Mouse (Mus musculus): Measurements from ENCODE around the gene Prune1.
"Not testable (repeated sequence)": the region's sequence is repeated elsewhere in the genome, so short reads cannot be mapped to it uniquely, and the experiment has no call there.

The Prune1 gene

DNA sequence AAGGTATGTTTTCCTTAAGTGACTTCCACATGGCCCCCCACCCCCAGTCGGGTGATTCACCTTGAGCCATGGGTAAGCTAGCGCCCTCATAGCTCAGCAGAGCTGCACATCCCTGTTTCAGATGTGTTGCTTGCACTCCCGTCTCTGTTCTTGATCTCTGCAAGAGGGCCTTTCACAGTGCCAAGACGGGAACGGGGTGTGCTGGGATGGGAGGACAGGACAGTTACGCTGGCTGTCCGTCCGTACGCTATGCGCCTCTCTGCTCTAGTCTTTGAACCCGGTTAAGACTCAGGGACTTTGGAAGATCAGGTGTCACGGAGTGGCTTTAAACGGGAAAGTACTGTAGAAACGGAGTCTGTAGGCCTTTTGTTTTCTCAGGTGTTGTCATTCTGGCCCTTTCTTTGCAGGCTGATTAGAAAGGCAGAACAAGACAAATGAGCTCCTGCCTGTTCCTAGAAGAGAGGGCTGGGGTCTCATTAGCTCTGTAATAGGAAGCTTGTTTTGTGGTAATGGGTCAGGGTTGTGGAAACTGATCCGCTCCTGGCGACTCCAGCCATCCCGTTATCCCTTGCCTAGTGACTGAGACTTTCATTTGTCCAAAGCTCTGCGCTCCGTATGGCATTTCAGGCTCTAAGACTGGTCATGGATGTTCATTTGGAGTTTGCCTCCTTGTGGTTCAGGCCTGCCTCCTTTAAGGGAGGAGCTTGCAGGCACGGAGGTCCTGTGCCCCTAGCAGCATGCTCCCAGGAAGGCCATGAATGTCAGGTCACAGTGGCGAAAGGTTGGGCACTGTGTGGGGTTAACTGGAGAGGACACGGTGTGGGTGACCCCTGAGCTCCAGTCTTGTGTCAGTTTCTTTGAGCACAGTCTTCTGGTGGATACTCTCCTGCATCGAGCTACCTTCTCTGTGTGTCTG is 46.2 kb downstream of the Prune1 start:
- DNase-seq = no peak

DNA sequence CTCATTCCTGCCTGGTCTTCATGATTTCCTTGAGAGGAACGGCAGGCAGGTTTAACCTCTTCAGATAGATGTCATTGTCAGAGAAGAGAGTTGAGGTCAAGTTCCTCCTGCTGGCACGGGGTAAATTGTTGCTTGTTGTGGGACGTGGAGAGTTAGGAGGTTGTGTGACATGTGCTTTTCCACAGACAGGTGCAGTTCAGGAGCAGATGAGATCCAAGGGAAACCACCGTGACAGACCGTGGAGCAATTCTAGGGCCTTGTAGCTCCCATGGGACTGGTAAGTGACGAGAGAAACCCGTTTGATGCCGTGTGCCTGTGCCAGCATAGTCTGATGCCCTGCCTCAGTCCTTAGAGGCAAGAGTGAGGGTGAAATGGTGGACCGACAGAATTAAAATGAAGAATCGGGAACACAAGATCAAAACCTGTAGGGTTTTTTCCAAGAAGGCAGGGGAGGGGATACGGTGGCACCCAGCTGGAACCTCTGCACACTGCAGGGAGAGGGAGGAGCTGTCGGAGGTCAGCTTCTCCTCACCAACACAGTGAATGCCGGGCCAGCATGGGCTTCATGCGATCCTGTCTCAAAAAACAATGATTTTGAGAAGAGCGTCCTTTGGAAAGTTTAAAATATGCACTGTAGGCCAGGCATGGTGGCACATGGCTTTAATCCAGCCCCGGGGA is 48.4 kb downstream of the Prune1 start:
- no peak for DNase-seq

DNA sequence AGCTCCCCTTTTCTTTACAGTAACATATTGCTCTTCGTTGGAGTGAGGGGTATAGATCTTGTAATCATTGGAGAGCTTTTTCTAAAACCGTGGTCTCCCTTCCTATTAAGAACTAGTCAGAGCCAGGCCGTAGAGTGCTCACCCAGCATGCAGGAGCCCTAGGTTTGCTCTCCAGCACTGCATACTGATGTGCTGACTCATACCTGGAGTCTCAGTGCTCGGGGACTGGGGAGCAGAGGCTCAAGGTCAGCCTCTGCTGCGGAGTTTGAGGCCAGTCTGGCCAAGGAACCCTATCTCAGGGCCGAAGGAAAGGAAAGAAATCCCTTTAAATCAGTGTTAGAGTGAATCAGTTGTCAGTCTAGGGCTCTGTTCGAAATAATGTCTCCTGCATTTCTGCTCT is 49.1 kb downstream of the Prune1 start:
- no peak for DNase-seq

DNA sequence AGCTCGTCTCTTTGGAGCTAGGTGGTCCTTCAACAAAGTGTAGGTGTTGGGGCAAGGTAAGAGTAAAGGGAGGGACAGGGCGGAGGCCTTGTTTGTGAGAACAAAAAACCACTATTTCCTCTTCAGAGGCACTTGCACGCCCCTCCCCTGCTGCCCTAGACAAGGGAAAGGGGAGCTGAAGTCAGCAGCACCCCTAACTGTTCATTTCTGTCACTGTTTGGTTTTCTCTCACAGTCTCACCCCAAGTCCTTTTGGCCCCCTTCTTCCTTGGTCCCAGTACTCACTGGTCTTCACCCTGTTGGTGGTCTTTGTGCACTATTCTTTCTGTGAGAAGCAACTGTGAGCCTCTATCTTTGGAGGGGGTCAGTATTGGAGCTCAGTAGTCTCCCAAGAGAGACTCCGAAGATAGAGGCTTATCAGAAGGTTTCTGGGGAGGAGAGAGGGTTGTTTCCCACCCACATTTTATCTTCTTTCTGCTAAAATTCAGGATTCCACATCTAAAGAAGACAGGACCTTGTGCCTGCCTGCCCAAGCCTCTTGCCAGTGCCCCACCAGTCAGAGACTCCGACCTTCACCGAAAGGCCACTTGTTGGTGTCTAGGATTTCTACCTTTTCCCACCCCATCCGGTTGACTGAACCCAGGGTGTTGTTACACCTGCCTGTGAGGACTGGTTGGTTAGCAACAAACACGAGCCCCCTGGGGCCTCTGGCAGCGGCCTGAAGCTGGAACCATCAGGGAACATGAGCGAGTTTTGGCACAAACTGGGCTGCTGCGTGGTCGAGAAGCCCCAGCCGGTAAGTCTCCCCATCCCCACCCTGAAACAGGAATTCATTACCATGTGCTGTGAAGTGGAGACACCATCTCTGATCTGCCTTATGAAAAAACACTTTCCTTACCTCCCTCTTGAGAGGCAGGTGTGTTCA is 50.3 kb downstream of the Prune1 start, which contains the start of gene Mllt11:
TSS of gene Mllt11 (minus strand) at position 874 of the 924 bp plus-strand sequence.
- no peak for DNase-seq

DNA sequence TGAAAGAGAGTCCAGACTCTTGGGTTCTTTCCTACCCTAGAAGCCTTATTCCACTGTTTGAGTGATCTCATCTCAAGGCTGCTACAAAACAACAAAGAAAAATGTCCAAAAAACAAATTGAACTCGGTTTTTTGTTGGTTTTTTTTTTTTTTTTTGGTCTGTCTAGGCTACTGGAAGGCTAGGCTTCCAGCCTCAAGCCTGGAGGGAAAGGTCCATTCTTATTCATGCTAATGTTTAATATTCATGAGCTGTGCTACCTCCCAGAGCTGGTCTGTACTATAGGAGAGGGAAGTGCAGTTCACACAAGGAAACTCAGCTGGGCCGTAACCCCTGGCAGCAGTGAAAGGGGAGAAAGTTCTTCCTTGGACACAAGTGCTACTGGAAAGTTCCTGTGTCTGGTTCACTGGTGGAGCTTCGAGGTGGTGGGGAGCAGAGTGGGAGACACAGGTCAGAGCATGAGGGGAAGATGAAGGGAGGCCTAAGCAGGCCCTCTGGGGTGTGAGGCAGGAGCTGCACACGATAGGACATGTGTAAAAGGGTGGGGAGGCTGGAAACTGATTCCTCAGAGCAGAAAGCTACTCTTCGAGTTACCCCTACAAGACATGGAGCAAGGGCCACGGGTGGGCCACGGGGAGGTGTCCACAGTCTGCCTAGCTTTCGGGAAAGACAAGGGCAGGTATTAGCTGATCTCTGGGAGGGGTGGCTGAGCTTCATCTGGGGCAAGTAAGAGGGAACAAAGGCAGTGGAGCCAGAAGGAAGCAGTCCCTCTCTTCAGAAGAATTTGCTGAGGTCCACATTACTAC is 51.2 kb downstream of the Prune1 start:
- DNase-seq = no peak

DNA sequence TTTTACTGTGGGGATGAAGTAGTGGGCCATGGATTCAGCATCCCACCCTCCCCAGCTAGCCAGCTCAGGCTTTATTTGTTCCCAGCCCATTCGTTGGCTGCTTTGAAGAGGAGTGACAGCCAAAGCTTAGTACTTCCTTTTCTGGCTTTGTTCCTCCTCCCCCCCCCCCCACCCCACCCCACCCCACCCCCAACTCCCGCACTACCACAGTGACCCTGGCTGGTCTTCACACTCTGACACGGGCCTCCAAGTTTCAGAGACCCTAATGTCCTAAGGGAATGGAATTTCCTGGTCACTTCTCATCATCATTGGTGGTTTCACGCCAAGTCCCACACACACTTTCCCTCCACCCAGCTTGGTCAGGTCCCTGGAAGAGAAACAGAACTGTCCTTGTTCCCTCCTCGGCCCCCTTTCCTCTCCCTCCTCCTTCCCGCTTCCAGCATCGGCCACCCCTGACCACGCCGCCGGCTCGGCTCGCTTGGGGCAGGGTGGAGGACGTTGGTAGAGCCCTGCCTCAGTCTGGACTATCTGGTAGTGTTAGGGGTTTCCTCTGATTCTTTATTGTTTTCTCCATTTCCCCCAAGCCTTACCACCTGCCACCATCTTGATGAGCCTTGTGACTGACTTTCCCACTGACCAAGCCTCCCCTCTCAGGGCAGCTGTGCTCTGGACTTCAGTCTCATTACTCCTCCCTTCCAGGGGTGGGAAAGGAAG is 51.9 kb downstream of the Prune1 start:
- peak; percentile 45 for DNase-seq

DNA sequence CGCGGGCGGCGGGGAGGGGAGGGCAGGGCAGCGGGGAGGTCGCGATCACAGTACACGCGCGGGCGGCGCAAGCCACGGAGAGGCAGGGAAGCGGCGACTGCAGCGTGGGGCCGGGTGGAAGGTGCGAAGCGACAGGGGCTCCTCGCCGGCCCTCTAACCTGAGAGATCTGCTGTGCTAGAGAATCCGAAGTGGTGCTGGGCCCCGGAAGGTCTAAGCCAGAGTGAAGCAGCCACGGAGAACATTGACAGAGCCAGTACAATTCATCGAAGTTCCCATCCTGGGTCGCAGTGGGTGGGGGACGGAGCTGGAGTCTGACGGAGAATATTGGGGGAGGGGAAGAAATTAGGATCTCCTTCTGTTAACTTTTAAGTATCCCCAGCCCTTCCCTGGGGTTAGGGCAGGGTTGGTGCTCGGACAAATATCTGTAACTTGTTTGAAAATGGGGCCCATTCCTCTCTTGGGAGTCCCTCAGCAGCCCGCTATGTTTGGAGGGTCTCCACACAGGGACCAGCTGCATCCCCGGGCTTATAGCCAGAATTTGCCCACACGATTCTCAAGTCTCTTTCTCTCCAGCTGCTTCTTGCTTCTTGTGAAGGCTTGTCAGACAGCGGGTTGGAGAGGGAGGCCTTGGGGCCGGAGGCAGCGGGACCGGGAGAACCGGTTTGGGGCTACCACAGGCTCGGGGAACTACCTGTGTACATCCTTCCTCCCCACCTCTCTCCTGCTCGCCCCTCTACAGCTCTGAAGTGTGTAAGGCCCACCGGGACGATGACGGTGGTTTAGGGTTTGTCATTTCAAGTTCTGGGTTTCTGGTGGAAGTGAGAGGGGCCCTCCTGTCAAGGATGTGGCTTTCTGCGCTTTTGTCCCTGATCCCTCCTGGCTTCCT is 52.7 kb downstream of the Prune1 start:
- no peak for DNase-seq

DNA sequence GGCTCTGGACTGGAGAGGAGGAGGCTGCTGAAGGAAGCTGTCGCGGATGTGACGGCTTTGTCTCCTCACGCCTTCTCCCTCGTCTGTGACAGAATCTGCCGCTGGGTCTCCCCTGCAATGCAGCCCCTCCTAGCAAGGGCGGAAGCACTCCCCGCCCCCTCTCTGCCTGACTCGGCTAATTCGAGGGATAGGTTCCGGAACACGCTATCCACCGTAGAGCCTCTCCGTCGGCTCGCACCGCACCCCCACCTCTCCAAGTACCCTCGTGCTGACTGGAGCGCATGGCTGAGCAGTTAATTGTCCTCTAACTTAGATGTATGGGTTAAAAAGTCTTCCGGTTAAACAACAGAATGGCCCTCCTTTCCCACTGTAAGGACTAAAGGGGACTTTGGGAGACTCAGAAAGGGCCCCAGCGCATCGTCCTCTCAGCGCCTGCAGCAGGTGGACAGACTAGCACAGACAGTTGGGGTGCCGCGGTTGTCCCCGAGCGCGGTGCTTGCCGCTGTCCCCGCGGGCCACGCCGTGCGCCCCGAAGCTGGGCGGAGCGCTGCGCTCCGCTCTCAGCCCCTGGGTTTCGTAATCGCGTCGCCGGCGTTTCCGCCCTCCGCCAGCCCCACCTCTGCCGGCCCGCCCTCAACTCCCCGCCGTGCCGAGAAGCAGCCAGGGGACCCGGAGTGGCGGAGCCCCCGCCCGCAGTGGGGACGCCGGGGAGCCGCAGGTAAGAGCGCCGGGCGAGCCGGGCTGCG is 53.6 kb downstream of the Prune1 start, which contains the start of gene Cdc42se1:
TSS of gene Cdc42se1 (plus strand) at position 585 of the 746 bp plus-strand sequence.
- DNase-seq = peak; percentile 82

DNA sequence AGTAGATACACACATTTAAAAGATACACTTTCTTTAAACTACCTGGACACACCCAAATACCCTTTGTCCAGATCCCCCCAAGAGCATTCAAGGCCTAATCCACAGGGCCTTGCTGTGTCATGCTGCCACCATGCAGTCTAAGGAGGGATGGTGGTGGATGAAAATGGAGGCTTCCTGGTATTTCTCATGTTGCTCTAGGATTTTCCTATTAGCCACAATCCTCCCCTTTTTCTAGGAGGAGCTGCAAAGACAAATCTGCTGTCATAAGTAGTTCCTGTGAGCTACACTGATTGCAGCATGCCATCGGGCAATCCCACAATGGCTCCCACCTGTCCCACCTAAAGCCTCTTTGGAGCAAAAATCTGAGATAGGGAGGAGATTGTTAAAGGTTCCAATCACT is 54.7 kb downstream of the Prune1 start:
- DNase-seq = no peak

DNA sequence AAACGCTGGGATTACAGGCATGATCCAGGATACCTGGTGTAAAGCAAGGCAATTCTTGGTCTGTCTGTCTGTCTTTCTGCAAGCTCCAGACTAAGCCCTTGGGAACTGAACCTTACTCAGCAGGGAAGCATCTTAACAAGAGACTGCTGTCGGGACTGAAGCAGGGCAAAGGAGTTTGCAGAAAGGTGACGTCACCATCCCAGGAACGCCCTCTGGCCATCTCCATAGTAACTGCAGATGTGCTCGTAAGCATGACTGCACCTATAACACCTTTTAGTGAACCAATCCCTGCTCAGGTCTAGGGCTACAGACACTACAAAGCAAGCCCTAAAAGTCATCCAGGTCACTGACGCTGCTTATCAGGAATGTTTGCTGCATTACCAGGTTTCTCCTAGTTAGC is 57.6 kb downstream of the Prune1 start:
- no peak for DNase-seq

DNA sequence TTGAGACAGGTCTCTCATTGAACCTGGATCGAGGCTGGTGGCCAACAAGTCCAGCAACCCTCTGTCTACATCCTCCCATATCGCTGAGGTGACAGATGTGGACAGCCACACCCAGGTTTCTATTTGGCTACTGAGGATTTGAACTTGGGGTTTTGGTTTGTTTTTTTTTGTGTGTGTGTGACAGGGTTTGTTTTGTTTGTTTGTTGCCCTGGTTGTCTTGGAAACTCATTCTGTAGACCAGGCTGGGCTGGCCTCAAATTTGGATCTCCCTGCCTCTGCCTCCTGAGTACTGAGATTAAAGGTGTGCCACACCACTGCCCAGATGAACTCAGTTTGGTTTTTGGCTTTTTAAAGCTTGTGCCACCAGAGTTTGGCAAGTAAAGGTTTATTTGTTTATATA is 58.8 kb downstream of the Prune1 start:
- no peak for DNase-seq

DNA sequence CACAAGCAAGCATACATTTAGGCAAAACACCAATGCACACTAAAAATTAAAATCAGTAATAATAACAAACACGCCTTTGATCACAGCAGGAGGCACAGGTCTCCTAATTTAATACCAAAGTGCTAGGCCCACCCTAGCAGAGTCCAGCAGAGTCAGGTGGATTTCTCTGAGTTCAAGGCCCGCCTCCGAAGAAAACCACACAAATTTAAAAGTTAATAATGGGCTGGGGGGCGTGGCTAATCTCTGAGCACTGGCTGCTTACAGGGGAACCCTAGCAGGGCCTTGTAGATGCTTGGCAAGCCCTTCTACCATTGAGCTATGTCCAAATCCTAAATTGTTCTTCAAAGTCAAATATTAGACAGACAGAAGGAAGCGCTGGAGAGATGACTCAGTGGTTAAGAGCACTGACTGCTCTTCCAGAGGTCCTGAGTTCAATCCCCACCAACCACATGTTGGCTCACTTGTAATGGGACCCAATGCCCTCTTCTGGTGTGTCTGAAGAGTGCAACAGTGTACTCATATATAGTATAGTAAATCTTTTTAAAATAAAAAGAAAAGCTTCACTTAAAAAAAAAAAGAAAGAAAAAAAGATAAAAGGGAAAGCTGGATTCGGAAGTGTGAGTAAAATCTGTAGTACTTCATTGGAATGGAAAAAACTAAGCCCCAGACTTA is 63.3 kb downstream of the Prune1 start:
- DNase-seq = no peak

DNA sequence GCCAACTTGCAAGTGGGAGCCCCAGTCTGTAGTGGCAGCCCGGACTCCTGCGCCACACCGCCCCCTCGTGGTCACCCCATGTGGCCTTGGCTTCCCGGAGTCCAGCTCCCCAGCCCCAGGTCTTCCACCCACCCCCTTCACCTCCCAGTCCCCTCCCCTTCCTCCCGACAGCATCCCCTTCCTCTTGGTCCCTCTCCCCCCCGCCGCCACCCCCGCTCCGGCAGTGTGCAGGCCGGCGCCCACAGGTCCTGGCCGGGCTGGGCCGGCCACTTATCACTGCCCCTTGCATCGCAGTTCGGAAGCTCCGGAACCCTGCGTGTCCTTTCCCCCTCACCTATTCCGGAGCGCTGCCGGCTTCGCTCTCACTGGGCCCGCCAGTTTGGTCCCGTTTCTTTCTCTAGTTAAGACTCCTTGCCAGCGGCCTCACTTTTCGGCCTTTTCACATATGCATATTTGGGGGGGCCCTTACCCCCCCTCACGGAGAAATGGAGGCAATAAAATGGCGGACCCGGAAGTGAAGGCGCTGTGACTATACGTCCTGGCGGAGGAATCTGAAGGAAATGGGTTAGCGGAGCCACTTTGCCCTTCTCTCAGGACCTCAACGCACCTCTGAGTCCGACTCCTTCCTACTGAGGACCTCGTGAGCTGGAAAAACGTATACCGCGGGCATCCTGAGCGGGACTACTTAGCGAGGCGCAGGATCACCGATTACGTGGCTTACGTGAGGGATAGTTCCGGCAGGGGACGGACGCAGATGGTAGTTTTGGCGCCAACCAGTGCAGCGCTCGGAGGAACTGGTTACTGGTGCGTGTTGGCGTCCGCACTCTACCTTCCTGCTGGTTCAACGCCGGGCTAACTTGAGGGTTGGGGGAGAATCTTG is 64.4 kb downstream of the Prune1 start, which contains the start of gene Gabpb2:
TSS of gene Gabpb2 (minus strand) at position 662 of the 880 bp plus-strand sequence.
- peak; percentile 92 for DNase-seq

DNA sequence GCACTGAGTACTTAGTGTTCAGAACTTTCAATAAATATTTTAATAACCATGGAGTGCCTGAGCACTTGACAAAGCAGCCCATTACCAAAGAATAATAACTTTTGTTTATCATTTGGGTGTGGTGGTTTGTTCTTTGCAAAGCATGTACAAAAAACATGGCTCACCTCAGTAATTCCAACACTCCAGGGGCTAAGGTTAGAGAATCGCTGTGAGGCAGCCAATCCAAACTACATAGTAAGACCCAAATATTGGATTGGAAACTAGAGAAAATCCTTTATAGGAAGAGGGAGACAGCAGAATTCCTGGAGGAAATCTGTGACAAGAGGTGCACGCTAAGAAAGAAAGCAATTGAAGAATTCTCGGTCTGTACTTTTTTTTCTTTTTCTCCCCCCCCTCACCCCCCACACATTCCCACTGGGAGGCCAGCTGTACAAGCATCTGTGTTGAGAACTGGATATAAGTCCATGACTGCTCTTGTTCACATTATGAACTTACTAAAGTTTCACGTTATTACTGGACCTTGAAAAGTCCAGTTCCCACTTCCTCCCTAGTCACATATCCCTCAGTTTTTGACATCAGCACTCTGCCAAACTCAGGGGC is 65.1 kb downstream of the Prune1 start:
- DNase-seq = no peak

DNA sequence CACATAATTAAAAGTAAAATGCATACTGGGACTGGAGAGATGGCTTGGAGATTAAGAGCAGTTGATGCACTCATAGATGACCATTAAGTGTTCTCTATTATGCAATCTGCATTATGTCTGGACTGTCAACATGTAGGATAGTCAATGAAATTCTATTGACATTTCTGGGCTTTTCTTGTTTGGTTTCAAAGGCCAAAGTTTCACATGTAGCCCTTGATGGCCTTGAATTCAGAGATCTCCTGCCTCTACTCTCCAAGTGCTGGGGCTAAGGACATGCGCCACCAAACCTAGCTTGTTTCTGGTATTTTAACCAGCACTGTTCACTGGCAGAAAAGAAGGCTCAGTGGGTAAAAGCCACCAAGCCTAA is 68.3 kb downstream of the Prune1 start:
- no peak for DNase-seq

DNA sequence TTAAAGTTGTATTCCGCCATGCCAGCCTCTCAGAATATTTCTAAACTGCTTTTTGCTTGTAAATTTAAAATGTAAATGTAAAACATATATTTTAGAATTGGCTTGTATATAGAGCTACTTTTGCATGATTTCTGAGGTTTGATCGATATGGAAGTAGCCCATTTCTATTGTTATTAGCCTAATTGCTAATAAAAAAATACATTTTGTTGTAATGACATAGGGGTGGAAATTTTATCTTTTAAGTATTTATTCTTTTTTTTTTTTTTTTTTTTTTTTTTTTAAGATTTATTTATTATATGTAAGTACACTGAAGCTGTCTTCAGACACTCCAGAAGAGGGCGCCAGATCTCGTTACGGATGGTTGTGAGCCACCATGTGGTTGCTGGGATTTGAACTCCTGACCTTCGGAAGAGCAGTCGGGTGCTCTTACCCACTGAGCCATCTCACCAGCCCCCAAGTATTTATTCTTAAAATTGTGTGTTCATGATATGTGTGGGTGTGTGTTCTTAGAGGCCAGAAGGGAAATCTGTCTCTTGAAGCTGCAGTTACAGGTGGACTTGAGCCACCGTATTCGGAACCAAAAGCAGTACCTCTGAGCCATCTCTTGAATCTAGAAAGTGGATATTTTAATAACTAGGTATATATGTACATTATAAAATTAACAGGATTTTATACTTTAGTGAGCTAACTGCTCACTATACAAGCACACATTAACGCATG is 68.8 kb downstream of the Prune1 start:
- not testable (repeated sequence) for DNase-seq

DNA sequence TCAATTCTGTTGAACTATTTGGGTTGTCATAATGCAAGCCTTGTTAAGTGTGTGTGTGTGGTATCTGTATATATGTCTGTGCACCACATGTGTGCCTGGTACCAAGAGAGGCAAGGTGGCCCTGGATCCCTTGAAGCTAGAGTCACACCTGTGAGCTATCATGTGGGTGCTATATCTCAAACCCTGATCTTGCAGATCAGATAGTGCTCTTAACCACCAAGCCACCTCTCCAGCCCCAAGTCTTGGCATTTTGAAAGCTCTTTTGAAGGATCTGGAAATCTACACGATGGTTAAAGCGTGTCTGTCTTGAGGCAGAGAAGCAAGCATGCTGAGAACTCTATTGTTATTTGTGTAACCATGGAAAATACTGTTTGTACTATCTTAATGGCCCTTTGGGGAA is 71.3 kb downstream of the Prune1 start:
- DNase-seq = no peak

Measured in cerebellum, adult 8-10 months (tissue).